Mouse (Mus musculus): ENCODE results near the gene Gm45717.

DNA sequence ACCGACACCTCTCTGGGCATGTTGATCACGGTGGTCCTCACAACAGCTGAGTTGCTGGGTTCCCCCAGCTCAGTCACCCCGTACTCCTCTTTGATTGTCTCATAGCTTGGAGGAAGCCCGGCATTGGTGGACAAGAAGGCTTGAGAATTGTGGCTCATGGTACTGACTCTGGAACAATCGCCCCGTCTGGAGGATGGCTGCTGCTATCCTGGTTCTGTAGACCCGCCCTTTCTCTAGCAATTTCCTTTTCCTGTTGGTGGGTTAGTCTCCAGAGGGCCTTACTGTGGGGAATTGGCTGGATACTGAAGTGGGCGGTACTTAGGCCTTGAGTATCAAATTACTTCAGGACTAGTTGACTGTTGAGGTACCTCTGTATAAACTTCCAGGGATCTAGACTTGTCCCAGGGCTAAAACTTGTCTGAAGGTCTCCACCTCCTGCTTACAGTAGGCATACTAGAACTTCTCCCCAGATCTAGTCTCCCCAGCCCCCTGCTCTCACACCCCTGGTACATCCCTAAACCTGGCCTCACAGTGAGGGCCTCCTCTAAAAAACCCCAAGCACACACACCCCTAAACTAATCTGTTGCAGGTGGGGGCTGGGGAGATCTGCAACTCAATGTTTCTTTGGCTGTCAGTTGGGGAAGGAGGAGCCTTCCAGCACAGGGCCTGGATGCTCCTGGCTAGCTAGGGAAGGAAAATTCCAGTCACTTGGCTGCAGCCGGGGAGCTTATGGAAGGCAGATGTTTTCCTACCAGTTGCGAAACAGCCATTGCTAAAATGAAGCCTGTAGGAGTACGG, at the start of gene Gm45717, which contains the start of gene Ifitm2:
- TF ChIP-seq CTCF (IDR thresholded peaks at IDR 0.05; ENCODE audit: low read depth, low read length) (no peak), GATA1 (IDR thresholded peaks at IDR 0.05; ENCODE audit: borderline replicate concordance, low read length) (no peak)
